Mouse (Mus musculus): ENCODE measurements around the gene Susd4.

Susd4 gene

GRCm38 (mm10) chr1:182918718-182919346 lies 155.2 kb downstream of the Susd4 start:
- no peak for DNase-seq (ENCODE audit: low spot score)

- DNase-seq (ENCODE audit: low spot score) = no peak
These were observed 159.2 kb downstream of the Susd4 start for GRCm38 (mm10) chr1:182922824-182923223.

GRCm38 (mm10) chr1:182926465-182926864 lies 162.8 kb downstream of the Susd4 start:
- no peak for DNase-seq (ENCODE audit: low spot score)

- DNase-seq (ENCODE audit: low spot score) = no peak
These were observed 164.5 kb downstream of the Susd4 start for GRCm38 (mm10) chr1:182927878-182928851.

- DNase-seq (ENCODE audit: low spot score) = no peak
These were observed 171.8 kb downstream of the Susd4 start for GRCm38 (mm10) chr1:182935469-182935868.

GRCm38 (mm10) chr1:182937486-182938120 lies 173.9 kb downstream of the Susd4 start:
- DNase-seq (ENCODE audit: low spot score) = no peak

GRCm38 (mm10) chr1:182941921-182942320 lies 178.3 kb downstream of the Susd4 start:
- DNase-seq (ENCODE audit: low spot score) = no peak

GRCm38 (mm10) chr1:182943911-182944310 lies 180.3 kb downstream of the Susd4 start:
- DNase-seq (ENCODE audit: low spot score) = no peak

- DNase-seq (ENCODE audit: low spot score) = no peak
These were observed 181.0 kb downstream of the Susd4 start for GRCm38 (mm10) chr1:182944638-182945037.

- no peak for DNase-seq (ENCODE audit: low spot score)
These were observed 181.9 kb downstream of the Susd4 start for GRCm38 (mm10) chr1:182945561-182945960.
